Mouse (Mus musculus): ENCODE results near the gene Slc46a1.

Gene Slc46a1

DNA sequence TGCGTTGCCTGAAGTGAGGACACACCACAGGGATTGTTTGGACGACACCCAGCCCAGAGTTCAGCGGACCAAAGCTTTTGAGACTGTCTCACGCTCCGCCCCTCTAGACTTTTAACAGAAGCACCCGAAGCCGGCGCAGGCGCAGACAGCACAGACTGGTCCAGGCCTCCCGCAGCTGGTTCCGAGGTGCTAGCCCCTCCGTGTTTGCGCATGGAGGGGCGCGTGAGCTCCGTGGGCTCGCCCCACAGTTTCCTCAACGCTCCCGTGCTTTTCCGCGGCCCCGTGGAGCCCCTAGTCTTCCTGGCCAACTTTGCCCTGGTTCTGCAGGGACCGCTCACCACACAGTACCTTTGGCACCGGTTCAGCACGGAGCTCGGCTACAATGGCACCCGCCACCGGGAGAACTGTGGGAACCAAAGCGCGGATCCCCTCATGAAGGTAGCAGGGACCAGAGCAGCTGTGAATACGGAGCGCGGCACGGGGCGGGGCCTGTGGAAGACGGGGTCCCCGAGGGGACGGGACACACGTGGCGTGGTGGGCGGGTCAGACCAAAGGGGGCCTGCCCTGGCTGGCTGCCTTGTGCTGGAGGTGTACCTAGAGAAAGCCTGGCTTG is at the start of gene Slc46a1:
TSS of gene Slc46a1 (plus strand) at position 130 of the 613 bp plus-strand sequence.
- DNase-seq (ENCODE audit: low spot score in 2 of 2), result peak; percentile 69 to 73

DNA sequence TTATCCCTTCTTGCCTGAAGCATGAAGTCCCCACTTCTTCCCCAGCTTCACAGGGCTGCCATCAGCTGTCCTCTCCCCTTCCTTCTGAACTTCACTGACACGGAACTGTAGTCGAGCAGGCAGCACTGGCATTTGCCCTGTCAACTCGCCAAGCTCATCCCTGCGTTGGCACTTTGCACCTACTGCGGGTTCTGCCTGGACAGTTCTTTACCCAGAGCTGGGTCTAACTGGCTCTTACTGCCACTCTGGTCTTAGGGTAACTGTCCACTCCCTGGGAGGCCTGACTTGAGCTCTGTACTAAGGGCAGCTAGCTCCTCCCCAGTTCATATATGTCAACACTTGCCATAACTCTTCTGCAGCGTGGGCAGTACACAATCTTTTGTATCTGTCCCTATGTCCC is 48.6 kb upstream of the Slc46a1 start:
- no peak for DNase-seq (ENCODE audit: low spot score in 2 of 2)

DNA sequence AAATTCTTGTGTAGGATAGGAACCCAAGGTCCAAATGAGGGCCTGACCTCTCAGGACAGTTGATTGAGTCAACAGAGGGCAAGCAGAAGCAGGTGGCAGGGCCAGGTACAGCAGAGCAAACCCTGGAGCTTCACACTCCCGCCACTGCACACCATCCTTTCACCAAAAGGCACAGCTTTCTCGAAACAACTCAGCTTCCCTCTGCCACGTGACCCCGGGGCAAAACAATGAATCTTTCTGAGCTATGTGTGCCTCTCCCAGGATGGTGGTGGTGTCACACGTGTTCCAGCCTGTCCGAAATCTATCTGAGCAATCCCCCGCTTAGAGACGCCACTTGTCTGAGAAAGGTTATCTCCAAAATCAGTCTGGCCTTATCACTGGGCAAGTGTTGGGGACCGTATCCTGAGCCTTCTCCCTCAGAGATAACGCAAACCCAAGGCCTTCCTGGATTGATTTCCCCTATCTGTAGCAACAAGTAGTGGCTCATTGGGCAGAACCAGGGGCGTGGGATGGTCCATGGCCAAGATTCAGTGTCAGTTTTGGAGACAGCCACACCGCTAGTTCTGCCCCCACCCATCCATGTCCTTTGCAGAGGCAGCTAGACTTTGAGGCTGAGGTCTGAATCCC is 45.1 kb upstream of the Slc46a1 start:
- no peak for DNase-seq (ENCODE audit: low spot score in 2 of 2)

DNA sequence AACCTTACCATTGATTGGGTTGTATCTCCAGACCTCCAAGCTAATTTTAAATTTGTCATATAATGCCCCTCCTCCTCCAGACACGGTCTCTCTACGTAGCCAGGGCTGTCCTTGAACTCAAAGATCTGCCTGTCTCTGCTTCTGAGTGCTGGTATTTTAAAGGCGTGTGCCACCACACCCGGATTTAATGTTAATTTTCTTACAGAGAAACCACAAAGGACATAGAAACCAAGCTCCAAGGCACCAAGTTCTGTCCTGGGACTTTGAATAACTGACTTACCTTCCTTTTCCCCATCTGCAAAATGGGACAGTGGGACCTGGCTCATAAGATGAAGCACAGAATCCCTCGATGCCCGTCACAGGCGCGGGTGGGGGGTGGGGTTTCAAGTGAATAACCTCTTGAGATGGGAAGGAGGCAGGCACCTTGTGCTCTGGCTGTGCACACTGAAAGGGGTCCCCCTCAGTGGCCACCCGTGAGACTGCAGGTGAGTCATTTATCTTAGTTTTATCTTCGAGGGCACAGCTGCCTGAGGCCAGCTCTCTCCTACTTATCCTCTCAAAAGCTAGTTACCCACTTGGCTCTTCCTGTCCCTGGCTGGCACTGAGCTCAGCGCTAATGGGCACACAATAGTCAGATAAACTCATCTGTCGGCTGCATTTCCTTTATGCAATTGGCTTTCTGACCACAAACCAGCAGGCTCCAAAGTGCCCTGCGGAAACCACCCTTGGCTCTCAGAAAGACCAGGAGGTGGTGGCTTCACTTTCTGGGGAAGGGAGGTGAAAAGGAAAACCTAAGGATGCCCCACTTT is 44.1 kb upstream of the Slc46a1 start:
- no peak for DNase-seq (ENCODE audit: low spot score in 2 of 2)

DNA sequence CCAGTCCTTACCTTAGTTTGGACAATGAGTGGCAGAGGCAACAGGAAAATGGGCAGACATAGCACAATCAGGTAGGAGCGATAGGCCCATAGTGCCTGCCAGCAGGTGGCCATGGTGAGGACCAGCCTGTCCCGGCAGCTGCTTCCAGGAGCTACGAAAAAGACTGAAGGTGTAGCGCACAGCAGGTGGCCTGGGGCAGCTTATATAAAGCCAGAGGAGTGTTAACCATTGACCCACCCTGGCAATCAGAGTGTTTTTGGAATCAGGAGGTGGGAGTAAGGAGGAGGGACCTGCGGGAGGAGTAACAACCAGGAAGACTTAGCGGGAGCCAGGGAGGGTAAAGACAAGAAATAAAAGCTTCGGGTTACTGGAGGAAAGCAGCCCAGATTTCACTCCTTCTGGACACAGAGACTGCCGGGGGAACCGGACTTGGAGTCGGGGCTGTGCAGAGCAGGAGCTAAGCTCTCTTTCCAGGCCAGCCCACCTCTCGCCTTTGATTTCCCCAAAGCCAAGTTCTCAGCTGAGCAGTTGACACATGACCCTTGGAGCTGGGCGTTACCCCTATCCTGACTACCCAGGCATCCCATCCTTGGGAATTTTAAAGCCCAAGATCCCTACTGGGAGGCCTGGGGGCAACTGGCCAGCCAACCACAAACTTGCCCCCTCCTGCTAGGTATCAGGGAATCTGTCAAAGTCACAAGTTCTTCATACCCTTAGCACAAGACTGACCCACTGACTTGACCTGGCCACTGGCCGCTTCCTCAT is 43.3 kb upstream of the Slc46a1 start, which contains the start of gene Slc13a2:
TSS of gene Slc13a2 (minus strand) at position 163 of the 765 bp plus-strand sequence.
- DNase-seq (ENCODE audit: low spot score in 2 of 2), result no peak

DNA sequence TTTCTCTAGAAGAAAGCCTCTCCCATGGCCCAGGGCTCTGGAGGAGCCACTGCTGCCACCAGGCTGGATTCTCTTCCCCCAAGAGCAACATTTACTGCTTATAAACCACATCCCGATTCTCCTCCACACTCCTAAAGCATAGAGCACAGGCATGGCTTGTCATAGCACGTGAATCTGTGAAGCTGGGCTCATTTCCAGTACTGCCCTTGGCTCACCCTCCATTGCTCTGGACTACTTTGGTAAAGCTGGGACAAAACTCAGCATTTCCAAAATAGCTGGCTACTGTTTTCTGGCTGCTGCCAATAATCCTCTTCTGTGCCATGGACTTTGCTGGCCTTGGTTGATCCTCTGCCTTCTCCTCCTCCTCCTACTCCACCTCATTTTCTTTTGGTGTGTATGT is 41.1 kb upstream of the Slc46a1 start:
- no peak for DNase-seq (ENCODE audit: low spot score in 2 of 2)

DNA sequence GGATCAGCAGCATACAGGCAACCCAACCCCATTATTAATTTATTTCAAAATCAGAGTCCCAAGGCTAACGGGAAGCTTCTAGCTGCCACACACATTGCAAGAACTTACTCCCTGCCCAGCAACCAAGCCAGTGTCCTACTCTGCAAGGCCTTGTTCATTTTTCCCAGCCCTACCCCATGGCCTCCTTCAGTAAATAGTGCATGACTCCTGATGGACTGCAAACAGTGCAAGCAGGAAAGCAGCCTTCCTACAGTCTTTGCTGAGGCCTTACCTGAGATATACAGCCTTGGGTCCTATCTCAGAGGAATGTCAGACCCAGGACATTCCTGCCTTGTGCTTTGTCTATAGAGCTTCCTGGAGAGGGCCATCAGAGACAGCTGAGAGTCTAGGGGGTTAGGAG is 39.9 kb upstream of the Slc46a1 start:
- DNase-seq (ENCODE audit: low spot score in 2 of 2), result no peak

DNA sequence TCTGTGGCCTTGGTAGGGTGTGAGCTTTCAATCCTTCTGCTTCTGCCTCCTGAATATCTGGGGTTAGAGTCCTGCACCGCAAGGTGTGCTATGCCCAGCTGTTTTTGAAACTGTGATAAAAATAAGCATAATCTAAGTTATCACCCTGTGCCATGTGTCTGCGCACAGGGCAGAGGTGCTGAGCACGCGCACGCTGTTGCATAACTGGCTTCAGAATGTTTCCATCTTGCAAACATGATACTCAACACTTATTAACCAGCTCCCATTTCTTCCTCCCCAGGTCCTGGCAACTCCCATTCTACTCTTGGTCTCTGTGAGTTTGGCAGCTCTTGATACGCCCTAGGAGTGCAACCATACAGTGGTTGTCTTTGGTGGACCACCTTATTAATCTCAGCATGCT is 37.8 kb upstream of the Slc46a1 start:
- no peak for DNase-seq (ENCODE audit: low spot score in 2 of 2)

DNA sequence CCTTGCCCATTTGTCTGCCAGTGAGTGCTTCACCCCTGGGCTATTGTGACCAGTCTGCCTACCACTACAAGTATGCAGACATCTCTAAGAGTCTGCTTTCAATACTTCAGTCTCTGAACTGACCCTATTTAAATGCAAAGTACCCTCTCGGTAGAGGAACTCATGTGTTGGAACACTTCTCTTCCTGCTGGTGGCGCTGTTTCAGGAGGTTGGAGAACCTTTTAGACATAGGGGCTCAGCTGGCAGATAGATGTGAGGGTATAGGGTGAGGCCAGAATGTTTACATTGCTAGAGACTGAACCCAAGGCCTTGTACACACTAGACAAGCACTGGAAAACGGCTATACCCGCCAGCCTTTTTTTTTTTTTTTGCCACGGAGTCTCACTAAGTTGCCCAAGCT is 37.2 kb upstream of the Slc46a1 start:
- DNase-seq (ENCODE audit: low spot score in 2 of 2), result no peak

DNA sequence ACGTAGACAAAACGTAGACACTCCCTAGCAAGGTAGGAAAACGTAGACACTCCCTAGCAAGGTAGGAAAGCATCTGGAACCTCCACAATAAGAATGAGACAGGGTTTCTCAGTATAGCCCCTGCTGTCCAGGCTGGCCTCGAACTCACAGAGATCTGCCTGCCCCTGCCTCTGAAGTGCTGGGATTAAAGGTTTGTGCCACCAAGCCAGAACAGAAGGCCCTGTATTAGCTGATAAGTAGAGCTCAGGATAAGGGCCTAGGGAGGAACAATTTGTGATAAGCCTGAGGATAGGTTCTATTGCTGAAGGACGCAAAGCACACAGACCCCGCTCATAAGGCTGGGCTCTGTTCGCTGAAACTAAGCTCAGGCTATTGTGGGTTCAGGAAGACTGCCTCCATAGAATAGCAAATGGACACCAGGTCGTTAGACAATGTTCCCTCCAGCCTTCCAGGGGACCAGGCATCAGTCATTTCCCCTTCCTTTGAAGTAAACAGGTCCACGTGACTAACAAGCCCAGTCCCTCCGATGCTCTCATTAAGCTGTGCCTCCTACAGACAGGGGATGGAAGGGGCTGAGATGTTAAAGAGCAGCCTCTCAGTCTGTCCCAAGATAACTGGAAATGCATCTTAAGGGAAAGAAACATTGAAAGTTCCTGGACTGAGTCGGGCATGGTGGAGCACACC is 35.2 kb upstream of the Slc46a1 start:
- no peak for DNase-seq (ENCODE audit: low spot score in 2 of 2)

DNA sequence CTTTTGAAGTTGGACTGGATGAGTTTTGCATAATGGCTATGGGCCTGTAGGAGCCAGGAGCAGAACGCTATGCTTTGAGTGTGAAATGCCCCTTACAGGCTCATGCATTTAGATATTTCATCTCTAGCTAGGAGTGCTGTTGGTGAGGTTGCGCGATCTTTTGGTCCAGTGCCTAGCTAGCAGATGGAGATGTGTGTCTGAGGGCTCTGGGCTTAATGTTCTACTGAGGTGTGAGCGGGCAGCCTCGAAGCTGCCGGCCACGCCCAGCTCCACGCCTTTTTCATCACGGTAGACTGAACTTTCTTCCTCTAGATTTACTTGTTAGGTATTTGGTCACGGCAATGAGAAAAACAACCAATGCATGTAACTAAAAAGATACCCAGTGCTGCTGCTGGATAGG is 34.3 kb upstream of the Slc46a1 start:
- no peak for DNase-seq (ENCODE audit: low spot score in 2 of 2)

DNA sequence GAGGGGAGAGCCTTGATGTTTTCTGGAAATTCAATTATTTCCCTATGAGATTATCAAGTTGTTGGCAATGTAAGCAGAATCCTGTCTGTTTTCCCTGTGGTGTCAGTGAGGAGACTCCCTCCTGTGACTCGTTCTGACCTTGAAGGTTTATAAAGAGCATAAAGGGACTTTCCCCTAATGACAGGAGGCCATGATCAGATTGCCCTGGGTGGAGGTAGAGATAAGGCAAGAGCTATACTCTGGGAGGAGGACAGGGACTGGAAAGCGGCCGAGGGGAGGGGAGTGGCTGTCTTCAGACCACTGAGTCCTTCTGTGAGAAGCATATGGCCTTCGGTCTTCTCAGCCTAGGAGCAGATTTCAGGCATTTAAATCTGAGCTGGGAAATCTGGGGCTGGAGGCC is 31.4 kb upstream of the Slc46a1 start:
- DNase-seq (ENCODE audit: low spot score in 2 of 2), result no peak

DNA sequence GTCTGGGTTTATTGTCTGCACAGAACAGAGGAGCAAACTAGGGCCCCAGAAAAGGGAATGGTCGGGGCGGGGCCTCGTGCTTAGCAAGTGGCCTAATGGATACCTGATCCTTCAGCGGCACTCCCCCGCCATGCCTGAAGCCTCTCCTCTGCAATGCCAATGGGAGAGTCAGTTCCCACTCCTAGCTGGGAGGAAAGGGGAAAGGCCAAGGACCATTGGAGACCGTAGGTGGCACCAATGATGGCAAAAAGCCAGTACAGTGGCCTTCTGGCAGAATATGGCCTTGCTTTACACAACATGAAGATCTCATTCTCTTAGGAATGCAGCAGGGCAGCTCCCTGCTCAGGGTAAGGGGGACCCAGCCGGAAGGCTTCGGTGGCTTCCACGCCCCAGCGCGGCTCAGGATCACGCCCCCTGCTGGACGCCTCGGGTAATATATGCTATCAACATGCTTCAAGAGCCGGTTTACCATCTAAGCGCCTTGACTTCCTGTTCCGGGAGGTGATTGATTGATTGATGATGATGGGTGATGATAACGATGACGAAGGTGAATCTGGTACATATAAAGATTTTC is 29.6 kb upstream of the Slc46a1 start:
- DNase-seq (ENCODE audit: low spot score in 2 of 2), result no peak

DNA sequence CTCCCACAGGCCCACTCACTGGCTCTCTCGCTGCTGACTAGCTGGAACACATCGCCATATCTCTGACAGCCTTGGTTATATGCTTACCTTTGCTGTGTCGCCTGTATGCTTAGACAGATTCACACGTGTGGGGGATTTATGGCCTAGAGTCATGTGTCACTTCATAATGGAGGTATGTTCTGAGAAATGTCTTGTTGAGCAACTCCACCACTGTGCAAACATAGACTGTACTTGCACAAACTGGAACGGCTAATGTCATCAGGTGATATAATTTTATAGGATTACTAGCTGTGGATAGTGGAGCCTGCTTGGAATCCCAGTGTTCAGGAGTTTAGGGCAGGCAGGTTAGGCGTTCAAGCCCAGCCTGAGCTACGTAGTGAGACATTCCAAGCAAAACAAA is 28.3 kb upstream of the Slc46a1 start:
- no peak for DNase-seq (ENCODE audit: low spot score in 2 of 2)

DNA sequence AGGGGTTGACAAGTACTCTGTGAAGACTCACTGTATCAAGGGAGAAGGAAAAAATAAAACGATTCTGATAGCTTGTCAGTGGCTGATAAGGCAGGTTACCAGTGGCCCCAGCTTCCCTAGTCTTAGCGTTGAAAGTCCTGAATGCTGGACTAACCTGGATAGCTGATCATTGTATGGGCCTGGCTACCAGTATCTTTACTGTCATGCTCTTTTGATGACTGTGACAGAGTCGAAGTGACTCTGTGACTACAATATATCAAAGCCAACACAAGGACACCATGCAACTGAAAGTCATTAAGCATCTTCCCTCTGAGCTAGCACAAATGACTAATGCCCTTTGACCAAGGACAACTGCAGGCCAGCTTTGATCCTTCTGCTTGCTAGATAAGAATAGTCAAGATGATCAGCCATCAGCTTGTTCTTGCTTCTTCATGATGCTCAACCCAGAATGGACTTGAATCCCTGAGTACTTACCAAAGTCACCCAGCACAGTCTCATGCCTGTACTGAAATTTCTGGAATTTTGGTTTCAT is 27.0 kb upstream of the Slc46a1 start:
- DNase-seq (ENCODE audit: low spot score in 2 of 2), result no peak

DNA sequence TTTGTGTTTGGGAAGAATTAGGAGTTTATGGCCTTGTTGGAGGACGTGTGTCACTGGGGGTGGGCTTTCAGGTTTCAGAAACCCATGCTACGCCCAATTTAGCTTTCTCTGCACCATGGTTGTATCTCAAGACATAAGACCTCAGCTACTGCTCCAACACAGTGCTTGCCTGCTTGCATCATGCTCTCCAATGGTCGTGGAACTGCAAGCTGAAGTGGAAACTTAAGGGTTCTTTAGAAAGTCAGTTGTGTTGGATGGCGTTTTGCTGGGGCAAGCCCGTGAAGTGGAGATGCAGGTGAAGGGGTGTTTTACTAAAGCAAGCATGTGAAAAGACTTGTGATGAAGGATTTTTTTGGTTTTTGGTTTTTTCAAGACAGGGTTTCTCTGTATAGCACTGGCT is 22.4 kb upstream of the Slc46a1 start:
- DNase-seq (ENCODE audit: low spot score in 2 of 2), result no peak

DNA sequence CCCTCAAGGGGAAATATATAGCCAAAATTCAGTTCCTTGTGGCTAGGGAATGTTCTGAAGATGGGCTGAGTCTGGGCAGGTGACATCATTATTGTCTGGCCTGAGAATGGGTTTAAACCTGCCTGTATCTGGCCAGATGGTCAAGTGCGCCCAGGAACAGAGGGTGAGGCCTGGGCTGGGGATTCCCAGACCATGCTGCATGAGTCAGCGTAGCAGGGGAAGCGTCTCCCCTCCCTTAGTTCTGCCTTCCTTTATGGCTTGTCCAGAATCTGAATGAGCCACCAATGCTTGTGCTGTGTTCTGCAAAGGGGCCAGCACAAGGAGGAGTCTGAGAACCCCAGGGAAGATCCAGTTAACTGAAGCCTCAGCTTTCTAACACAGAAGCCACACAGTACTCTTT is 18.3 kb upstream of the Slc46a1 start:
- no peak for DNase-seq (ENCODE audit: low spot score in 2 of 2)

DNA sequence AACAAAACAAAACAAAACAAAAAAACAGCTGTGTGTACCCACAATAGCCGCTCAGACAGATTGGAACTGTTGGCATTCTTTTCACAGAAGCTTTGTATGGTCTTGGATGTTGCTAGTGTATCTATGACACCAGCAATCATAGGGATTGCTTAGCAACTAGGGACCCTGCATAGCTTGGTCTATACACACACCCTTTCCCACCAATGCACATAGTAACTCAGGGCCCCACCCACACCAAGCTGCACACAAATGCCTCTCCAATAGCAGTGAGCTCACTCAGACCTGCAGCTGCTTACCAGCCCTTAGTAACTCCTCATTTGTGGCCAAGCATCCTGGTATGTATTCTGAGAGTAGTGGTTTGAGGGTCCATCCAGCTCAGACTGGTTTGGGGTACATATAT is 17.3 kb upstream of the Slc46a1 start:
- no peak for DNase-seq (ENCODE audit: low spot score in 2 of 2)

DNA sequence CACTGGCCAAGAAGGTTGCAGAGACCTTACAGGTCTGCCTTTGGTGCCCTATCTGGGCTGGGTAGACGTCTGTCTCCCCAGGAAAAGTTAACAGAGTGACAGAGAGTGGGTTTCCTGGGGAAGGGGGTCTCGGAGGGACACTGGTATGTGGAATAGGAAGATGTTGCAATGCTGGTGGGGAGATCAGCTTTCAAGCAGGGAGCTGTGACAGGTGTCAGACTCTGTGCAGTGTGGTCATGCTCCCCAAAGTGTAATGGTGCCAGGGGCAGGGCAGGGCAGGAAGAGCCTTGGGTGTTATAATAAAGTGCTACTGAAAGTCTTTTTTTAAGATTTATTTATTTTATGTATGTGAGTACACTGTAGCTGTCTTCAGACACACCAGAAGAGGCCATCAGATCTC is 15.2 kb upstream of the Slc46a1 start:
- no peak for DNase-seq (ENCODE audit: low spot score in 2 of 2)

DNA sequence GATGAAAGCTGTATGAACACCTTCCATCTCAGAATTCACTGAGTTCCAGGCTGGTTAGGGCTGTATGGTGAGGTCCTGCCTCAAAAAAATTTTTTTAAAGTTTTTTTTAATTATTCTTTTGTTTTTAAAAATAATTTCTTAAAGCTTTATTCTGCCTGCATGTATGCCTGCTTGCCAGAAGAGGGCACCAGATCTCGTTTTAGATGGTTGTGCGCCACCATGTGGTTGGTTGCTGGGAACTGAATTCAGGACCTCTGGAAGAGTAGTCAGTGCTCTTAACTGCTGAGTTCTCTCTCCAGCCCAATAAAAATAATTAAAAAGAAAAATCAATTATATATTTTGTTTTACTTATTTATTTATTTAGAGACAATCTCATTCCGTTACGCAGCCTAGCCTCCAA is 11.8 kb upstream of the Slc46a1 start:
- DNase-seq (ENCODE audit: low spot score in 2 of 2), result peak in 1 of 2 experiments; percentile 43

DNA sequence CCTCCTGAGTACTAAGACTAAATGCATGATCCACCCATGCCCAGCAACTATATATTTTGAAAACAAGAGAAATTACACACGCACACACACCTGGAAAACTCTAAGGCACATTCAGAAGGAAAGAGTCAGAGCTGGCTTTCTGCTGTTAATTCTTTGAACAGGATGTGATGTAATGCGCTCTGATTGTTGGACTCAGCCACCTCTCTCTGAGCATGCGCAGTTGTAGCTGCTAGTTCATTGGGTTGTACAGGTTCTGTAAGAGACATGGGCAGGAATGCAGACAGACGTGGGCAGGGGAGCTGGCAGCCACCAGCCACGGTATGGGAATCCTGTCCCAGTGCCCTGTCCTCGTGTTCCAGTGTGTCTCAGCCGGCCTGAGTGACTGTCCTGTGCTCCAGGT is 11.2 kb upstream of the Slc46a1 start:
- no peak for DNase-seq (ENCODE audit: low spot score in 2 of 2)

Measured in frontal cortex, postnatal 14 days (tissue).